Comparison of ENCODE assay signal across 13 mouse cellular contexts in the genomic region with DNA sequence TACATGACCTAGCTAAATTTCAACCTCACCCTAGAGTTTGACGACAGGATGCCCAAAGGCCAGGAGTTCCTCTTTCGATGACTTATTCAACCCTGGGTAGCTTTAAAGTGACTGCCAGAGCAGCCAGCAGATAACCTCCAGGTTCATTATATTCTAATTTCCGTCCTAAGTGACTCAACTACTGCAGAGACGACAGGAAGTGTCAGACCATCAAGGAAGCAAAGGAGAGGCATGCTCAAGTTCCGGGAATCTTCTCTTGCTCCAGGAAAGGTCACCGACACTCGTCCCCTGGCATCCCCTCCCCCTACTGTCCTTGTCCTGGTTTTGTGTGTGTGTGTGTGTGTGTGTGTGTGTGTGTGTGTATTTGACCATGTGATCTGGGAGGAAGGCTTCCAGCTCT. TPM values are rescaled to one million over a fixed set of nuclear protein-coding genes. Genes with fewer than 3 reads are reported as not detected.
DNase-seq lines count a peak whose midpoint lies in the region; ATAC-seq and TF ChIP-seq lines count a peak whose summit lies in the region.
"Had no signal": no experiment of that assay in that cellular context is flagged by ENCODE, and none has a peak within 500 bp of the region (broad histone marks: within the 10 kb centered on the region; RNA-seq: fewer than 3 reads in every experiment).

No protein-coding gene starts in this region.

- no peak for TF ChIP-seq EP300 in heart, postnatal 0 days (IDR thresholded peaks at IDR 0.05; ENCODE audit: low read depth)

- ATAC-seq in heart, postnatal 0 days (ENCODE audit: insufficient read depth, low read depth) = no peak
- no peak for ATAC-seq in heart, embryonic 12.5 days (ENCODE audit: insufficient number of reproducible peaks, low FRiP score)
- peak; percentile 48 for ATAC-seq in inflammation-experienced regulatory T-cells, adult 6 months
- ATAC-seq in forebrain, embryonic 11.5 days (replicated peaks; ENCODE audit: low FRiP score) = no peak

- no peaks in the 10 kb centered on the region for H3K9me3 ChIP-seq in heart, postnatal 0 days (replicated peaks; ENCODE audit: control insufficient read depth, low read length)
- peaks cover 3% of the 10 kb centered on the region for H3K9me3 ChIP-seq in heart, embryonic 12.5 days (replicated peaks)
- H3K9me3 ChIP-seq in forebrain, embryonic 11.5 days (ENCODE audit: control insufficient read depth, low read length) = no peaks in the 10 kb centered on the region; the same call in 1 of the 2 replicates
- H3K9me3 ChIP-seq: hindbrain, embryonic 15.5 days; midbrain, embryonic 12.5 days had no signal

- no peak overlapping the region for H3K9ac ChIP-seq in heart, postnatal 0 days (replicated peaks; ENCODE audit: low read depth, low read length)
- H3K9ac ChIP-seq in heart, embryonic 12.5 days = no peak overlapping the region
- no peak overlapping the region for H3K9ac ChIP-seq in forebrain, embryonic 11.5 days (ENCODE audit: low read length)
- H3K9ac ChIP-seq: hindbrain, embryonic 15.5 days; midbrain, embryonic 12.5 days had no signal

- H3K27ac ChIP-seq in heart, postnatal 0 days (ENCODE audit: low read depth) = 0 out of 2 replicates have a peak overlapping the region, but pooled peaks have one; percentile 1
- no peak overlapping the region for H3K27ac ChIP-seq in heart, embryonic 12.5 days (ENCODE audit: poor library complexity, severe bottlenecking)
- no peak overlapping the region for H3K27ac ChIP-seq in forebrain, embryonic 11.5 days (ENCODE audit: low read depth, low read length)
- H3K27ac ChIP-seq: hindbrain, embryonic 15.5 days; midbrain, embryonic 12.5 days had no signal

- H3K36me3 ChIP-seq in heart, postnatal 0 days (replicated peaks; ENCODE audit: control insufficient read depth, insufficient read depth, low read length) = no peaks in the 10 kb centered on the region
- H3K36me3 ChIP-seq in heart, embryonic 12.5 days = no peaks in the 10 kb centered on the region
- no peaks in the 10 kb centered on the region for H3K36me3 ChIP-seq in forebrain, embryonic 11.5 days (ENCODE audit: control insufficient read depth, insufficient read depth, low read length)
- H3K36me3 ChIP-seq: hindbrain, embryonic 15.5 days; midbrain, embryonic 12.5 days had no signal

- intact Hi-C loops in gastrocnemius, postnatal 36 days (cut with DNase I) = loop anchor here (5.0 kb wide), 1 partner anchor 74 kb away; no protein-coding TSS in a partner anchor

- H3K4me1 ChIP-seq in heart, postnatal 0 days (ENCODE audit: control insufficient read depth, insufficient read depth) = peaks cover 7% of the 10 kb centered on the region; the same call in 1 of the 2 replicates
- H3K4me1 ChIP-seq in heart, embryonic 12.5 days (replicated peaks) = no peaks in the 10 kb centered on the region
- no peaks in the 10 kb centered on the region for H3K4me1 ChIP-seq in forebrain, embryonic 11.5 days (replicated peaks; ENCODE audit: control insufficient read depth, insufficient read depth, low read length)
- H3K4me1 ChIP-seq: hindbrain, embryonic 15.5 days; midbrain, embryonic 12.5 days had no signal

- H3K27me3 ChIP-seq in heart, postnatal 0 days (ENCODE audit: control insufficient read depth, insufficient read depth, low read length) = peaks cover 4% of the 10 kb centered on the region; the same call in 1 of the 2 replicates
- H3K27me3 ChIP-seq in heart, embryonic 12.5 days (replicated peaks) = no peaks in the 10 kb centered on the region; the same call in 1 of the 2 replicates
- no peaks in the 10 kb centered on the region for H3K27me3 ChIP-seq in forebrain, embryonic 11.5 days (ENCODE audit: control insufficient read depth, insufficient read depth, low read length)
- H3K27me3 ChIP-seq: hindbrain, embryonic 15.5 days had no signal

- DNase-seq in heart, postnatal 0 days (ENCODE audit: low spot score) = peak; percentile 21
- peak; percentile 39 for DNase-seq in CD4-positive, CD25-positive, alpha-beta regulatory T cell, adult 2 months (ENCODE audit: low read depth, low spot score)
- DNase-seq in lung, postnatal 36 days = peak; percentile 13
- DNase-seq in forebrain, embryonic 11.5 days (ENCODE audit: low spot score) = no peak
- DNase-seq in gastrocnemius, postnatal 36 days = no peak
- no peak for DNase-seq in testis, postnatal 14 days (ENCODE audit: low spot score)
- DNase-seq: cerebellum, adult 2 months had no signal

- TF ChIP-seq CTCF in heart, postnatal 0 days (IDR thresholded peaks at IDR 0.05; ENCODE audit: low read depth) = no peak

- WGBS in heart, postnatal 0 days = 42% methylated on average over 7 of the region's 7 CpGs
- WGBS in heart, embryonic 12.5 days = 44% methylated on average over 7 of the region's 7 CpGs
- 73% methylated on average over 7 of the region's 7 CpGs for WGBS in forebrain, embryonic 11.5 days

- H3K4me3 ChIP-seq in heart, postnatal 0 days (ENCODE audit: low read depth, low read length) = no peak overlapping the region
- no peak overlapping the region for H3K4me3 ChIP-seq in heart, embryonic 12.5 days
- H3K4me3 ChIP-seq in forebrain, embryonic 11.5 days (ENCODE audit: low read depth, low read length) = no peak overlapping the region
- H3K4me3 ChIP-seq: hindbrain, embryonic 15.5 days; midbrain, embryonic 12.5 days had no signal

- H3K4me2 ChIP-seq in heart, postnatal 0 days (ENCODE audit: low read depth, low read length) = no peak overlapping the region
- no peak overlapping the region for H3K4me2 ChIP-seq in heart, embryonic 12.5 days
- H3K4me2 ChIP-seq in forebrain, embryonic 11.5 days (ENCODE audit: low read depth, low read length, severe bottlenecking) = no peak overlapping the region
- H3K4me2 ChIP-seq: hindbrain, embryonic 15.5 days; midbrain, embryonic 12.5 days had no signal

RNA-seq across cellular contexts. Expression of a gene that starts 16.3 kb away (rescaled TPM):
- total RNA-seq in heart, postnatal 0 days (2014; rRNA removed; ENCODE audit: low replicate concordance) = not detected in 2 replicates
- polyA plus RNA-seq in heart, postnatal 0 days (2015; fragmentation: Nextera tagmentation; extraction: Ambion mirVana) = 0.05 TPM in 1 of 2 replicates, not detected in the other
- not detected in 2 replicates for polyA plus RNA-seq in heart, embryonic 12.5 days (2016; fragmentation: Nextera tagmentation; extraction: Ambion mirVana)
- not detected for polyA plus RNA-seq in inflammation-experienced regulatory T-cells, adult 6 months (2017; shearing (Covaris generic))
- polyA plus RNA-seq in forebrain, embryonic 11.5 days (2014; fragmentation: Nextera tagmentation; extraction: Ambion mirVana) = not detected in 2 replicates
- total RNA-seq in gastrocnemius, postnatal 36 days (2021) = not detected
- total RNA-seq: gastrocnemius, adult 18-20 months had no signal
- polyA plus RNA-seq: cerebellum, adult 2 months; hindbrain, embryonic 15.5 days; midbrain, embryonic 12.5 days had no signal

RNA-seq across cellular contexts. Expression of a gene that starts 45.7 kb away (rescaled TPM):
- 0.23 TPM in 1 of 2 replicates, not detected in the other for total RNA-seq in heart, postnatal 0 days (2014; rRNA removed; ENCODE audit: low replicate concordance)
- polyA plus RNA-seq in heart, postnatal 0 days (2015; fragmentation: Nextera tagmentation; extraction: Ambion mirVana) = 0.11 and 0.22 TPM in 2 replicates
- polyA plus RNA-seq in heart, embryonic 12.5 days (2016; fragmentation: Nextera tagmentation; extraction: Ambion mirVana) = 0.06 TPM in 1 of 2 replicates, not detected in the other
- under 1 TPM; 0.24 to 0.59 (median 0.26) TPM for polyA plus RNA-seq in inflammation-experienced regulatory T-cells, adult 6 months (2017; shearing (Covaris generic))
- polyA plus RNA-seq in forebrain, embryonic 11.5 days (2014; fragmentation: Nextera tagmentation; extraction: Ambion mirVana) = 0.17 and 0.21 TPM in 2 replicates
- under 1 TPM in 1 of 2 experiments, not detected in 1; 0.87 TPM for total RNA-seq in gastrocnemius, postnatal 36 days (2021)
- total RNA-seq: left cerebral cortex, postnatal 25 days had no signal
- polyA plus RNA-seq: hindbrain, embryonic 15.5 days had no signal

RNA-seq across cellular contexts. Expression of a gene that starts 51.0 kb away (rescaled TPM):
- 1.4 and 2.5 TPM in 2 replicates for total RNA-seq in heart, postnatal 0 days (2014; rRNA removed; ENCODE audit: low replicate concordance)
- polyA plus RNA-seq in heart, postnatal 0 days (2015; fragmentation: Nextera tagmentation; extraction: Ambion mirVana) = 2.3 TPM in 2 replicates
- polyA plus RNA-seq in heart, embryonic 12.5 days (2016; fragmentation: Nextera tagmentation; extraction: Ambion mirVana) = 3.8 and 7.8 TPM in 2 replicates
- polyA plus RNA-seq in inflammation-experienced regulatory T-cells, adult 6 months (2017; shearing (Covaris generic)) = under 1 TPM in 1 of 3 experiments, not detected in 2; 0.47 TPM
- polyA plus RNA-seq in forebrain, embryonic 11.5 days (2014; fragmentation: Nextera tagmentation; extraction: Ambion mirVana) = 2.5 and 2.7 TPM in 2 replicates
- total RNA-seq in gastrocnemius, postnatal 36 days (2021) = 1 to 10 TPM in 1 of 2 experiments, under 1 TPM in 1; 0.82 to 1.2 TPM

Comparison
In these comparisons a context has a peak if more than half of its experiments do, and no peak if none do; other contexts are left out.
1. DNase-seq: peak in heart, postnatal 0 days (single experiment), CD4-positive, CD25-positive, alpha-beta regulatory T cell, adult 2 months (single experiment) and lung, postnatal 36 days (single experiment); none in forebrain, embryonic 11.5 days (single experiment), gastrocnemius, postnatal 36 days (0 of 2) and testis, postnatal 14 days (single experiment).